7 mouse cellular contexts compared by ENCODE assay signal in genomic region chr2:45096638-45097247, GRCm38 (mm10). TPM values are rescaled to one million over a fixed set of nuclear protein-coding genes. Genes with fewer than 3 reads are reported as not detected.
DNase-seq lines count a peak whose midpoint lies in the region; ATAC-seq and TF ChIP-seq lines count a peak whose summit lies in the region.

No protein-coding gene starts in this region.

- H3K4me1 ChIP-seq in forebrain, embryonic 11.5 days (replicated peaks; ENCODE audit: control insufficient read depth, insufficient read depth, low read length): peaks cover 30% of the 10 kb centered on the region
- H3K4me1 ChIP-seq in hindbrain, embryonic 12.5 days: peaks cover 64% of the 10 kb centered on the region
- H3K4me1 ChIP-seq in olfactory bulb, adult 2 months (ENCODE audit: control insufficient read depth, insufficient read depth, low read length): peaks cover 12% of the 10 kb centered on the region

- ATAC-seq in forebrain, embryonic 11.5 days (replicated peaks; ENCODE audit: low FRiP score): peak; percentile 44; the same call in 1 of the 2 replicates
- ATAC-seq in hindbrain, embryonic 12.5 days (ENCODE audit: low FRiP score): peak; percentile 38

- WGBS in forebrain, embryonic 11.5 days: 26% methylated on average over 10 of the region's 10 CpGs
- WGBS in hindbrain, embryonic 12.5 days: 26% methylated on average over 10 of the region's 10 CpGs
- 22% methylated on average over 10 of the region's 10 CpGs for WGBS in olfactory bulb, adult 2 months

- H3K9ac ChIP-seq in forebrain, embryonic 11.5 days (ENCODE audit: low read length): no peak overlapping the region; the same call in 1 of the 2 replicates
- no peak overlapping the region for H3K9ac ChIP-seq in hindbrain, embryonic 12.5 days

- no peak overlapping the region for H3K4me2 ChIP-seq in forebrain, embryonic 11.5 days (ENCODE audit: low read depth, low read length, severe bottlenecking)
- peak overlapping the region; percentile 26; the same call in 1 of the 2 replicates for H3K4me2 ChIP-seq in hindbrain, embryonic 12.5 days (replicated peaks)

- TF ChIP-seq CTCF in left cerebral cortex, adult 2 months (IDR thresholded peaks at IDR 0.05): no peak; the same call in 1 of the 2 replicates
- no peak for TF ChIP-seq CTCF in olfactory bulb, adult 2 months (IDR thresholded peaks at IDR 0.05; ENCODE audit: insufficient read depth, low read depth, low read length)

- TF ChIP-seq POLR2A in olfactory bulb, adult 2 months (IDR thresholded peaks at IDR 0.05; ENCODE audit: insufficient read depth, low read depth, low read length): no peak

- no peaks in the 10 kb centered on the region for H3K9me3 ChIP-seq in forebrain, embryonic 11.5 days (ENCODE audit: control insufficient read depth, low read length)
- H3K9me3 ChIP-seq in hindbrain, embryonic 12.5 days (replicated peaks): no peaks in the 10 kb centered on the region

- H3K27ac ChIP-seq in left cerebral cortex, adult 2 months: peak overlapping the region; percentile 83
- H3K27ac ChIP-seq in forebrain, embryonic 11.5 days (ENCODE audit: low read depth, low read length): no peak overlapping the region
- peak overlapping the region; percentile 73 for H3K27ac ChIP-seq in hindbrain, embryonic 12.5 days
- peak overlapping the region; percentile 72 for H3K27ac ChIP-seq in olfactory bulb, adult 2 months (ENCODE audit: insufficient read depth, low read depth, low read length)

- H3K27me3 ChIP-seq in forebrain, embryonic 11.5 days (ENCODE audit: control insufficient read depth, insufficient read depth, low read length): no peaks in the 10 kb centered on the region
- no peaks in the 10 kb centered on the region for H3K27me3 ChIP-seq in hindbrain, embryonic 12.5 days

- intact Hi-C loops in left cerebral cortex, adult 2 months (cut with DNase I): no loop called here
- intact Hi-C loops in left cerebral cortex, postnatal 25 days (cut with DNase I): loop anchor here (5.0 kb wide), 1 partner anchor 459 kb away; no protein-coding TSS in a partner anchor

- no peaks in the 10 kb centered on the region for H3K36me3 ChIP-seq in forebrain, embryonic 11.5 days (ENCODE audit: control insufficient read depth, insufficient read depth, low read length)
- H3K36me3 ChIP-seq in hindbrain, embryonic 12.5 days: no peaks in the 10 kb centered on the region

- H3K4me3 ChIP-seq in left cerebral cortex, adult 2 months: 0 out of 2 replicates have a peak overlapping the region, but pooled peaks have one; percentile 8
- H3K4me3 ChIP-seq in forebrain, embryonic 11.5 days (ENCODE audit: low read depth, low read length): no peak overlapping the region
- no peak overlapping the region for H3K4me3 ChIP-seq in hindbrain, embryonic 12.5 days
- no peak overlapping the region for H3K4me3 ChIP-seq in olfactory bulb, adult 2 months (ENCODE audit: insufficient read depth, low read depth, low read length)

- DNase-seq in left cerebral cortex, adult 2 months (ENCODE audit: extremely low spot score in 1 of 2, low spot score in 2 of 2): peak in 1 of 2 experiments; percentile 20
- no peak for DNase-seq in left cerebral cortex, postnatal 25 days (ENCODE audit: low spot score in 2 of 2)
- no peak for DNase-seq in forebrain, embryonic 11.5 days (ENCODE audit: low spot score)
- DNase-seq in adrenal gland, postnatal 36 days: no peak
- no peak for DNase-seq in thymus, adult 18-20 months

RNA-seq across cellular contexts. Expression of gene Zeb2, which starts 20.5 kb away (rescaled TPM):
- 100 to 1,000 TPM; 156 to 181 TPM for total RNA-seq in left cerebral cortex, adult 2 months (2021)
- total RNA-seq in left cerebral cortex, postnatal 25 days (2021): 100 to 1,000 TPM; 184 TPM
- 45.6 and 50.0 TPM in 2 replicates for polyA plus RNA-seq in forebrain, embryonic 11.5 days (2014; fragmentation: Nextera tagmentation; extraction: Ambion mirVana)
- 47.3 and 60.5 TPM in 2 replicates for polyA plus RNA-seq in hindbrain, embryonic 12.5 days (2016; fragmentation: Nextera tagmentation; extraction: Ambion mirVana)
- 125 and 1,127 TPM in 2 replicates for polyA plus RNA-seq in olfactory bulb, adult 2 months (2012; ENCODE audit: insufficient read depth, insufficient read length, low replicate concordance, missing spikeins)
- 100 to 1,000 TPM; 173 to 184 TPM for total RNA-seq in adrenal gland, postnatal 36 days (2021)
